Mouse (Mus musculus) CD4-positive, CD25-positive, alpha-beta regulatory T cell, adult 4 months (primary cell): ENCODE results near the gene Gm11060. TPM values are rescaled to one million over a fixed set of nuclear protein-coding genes. Genes with fewer than 3 reads are reported as not detected.

Experiments
- ATAC-seq: one replicate; pipeline ENCODE4 v1.8.0; 2017
- polyA plus RNA-seq, 2 experiments: library from polyadenylated mRNA; unstranded; fragments of 100-300 nt; shearing (Covaris generic); gene quantifications; one replicate each; pipeline ENCODE4 v1.2.1; 2017

Gm11060 gene
- polyA plus RNA-seq, 2 experiments from 2014 or later: not detected

DNA sequence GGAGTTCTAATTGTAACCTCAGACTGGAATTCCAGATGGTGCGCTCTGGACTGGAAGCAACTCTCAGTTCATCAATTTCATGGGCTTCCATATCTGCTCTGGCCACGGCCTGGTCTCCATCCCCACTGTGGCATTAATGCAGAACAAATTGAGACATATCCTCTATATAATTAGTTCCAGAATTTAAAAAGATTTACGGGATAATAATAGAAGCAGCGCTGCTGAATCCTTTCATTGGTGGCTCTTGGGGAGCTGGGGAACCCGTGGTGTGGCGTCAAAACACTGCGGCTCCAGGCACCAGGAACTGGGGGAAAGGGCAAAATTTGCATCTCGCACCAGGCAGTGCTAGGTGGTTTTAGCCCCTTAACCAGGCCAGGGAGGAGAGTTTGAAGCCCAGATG, 30.4 kb downstream of the Gm11060 start:
- no peak for ATAC-seq

GRCm38 (mm10) chr2:105122886-105123285, 31.1 kb downstream of the Gm11060 start:
- no peak for ATAC-seq

- ATAC-seq: no peak
Measured at GRCm38 (mm10) chr2:105123431-105123830, 31.6 kb downstream of the Gm11060 start.

DNA sequence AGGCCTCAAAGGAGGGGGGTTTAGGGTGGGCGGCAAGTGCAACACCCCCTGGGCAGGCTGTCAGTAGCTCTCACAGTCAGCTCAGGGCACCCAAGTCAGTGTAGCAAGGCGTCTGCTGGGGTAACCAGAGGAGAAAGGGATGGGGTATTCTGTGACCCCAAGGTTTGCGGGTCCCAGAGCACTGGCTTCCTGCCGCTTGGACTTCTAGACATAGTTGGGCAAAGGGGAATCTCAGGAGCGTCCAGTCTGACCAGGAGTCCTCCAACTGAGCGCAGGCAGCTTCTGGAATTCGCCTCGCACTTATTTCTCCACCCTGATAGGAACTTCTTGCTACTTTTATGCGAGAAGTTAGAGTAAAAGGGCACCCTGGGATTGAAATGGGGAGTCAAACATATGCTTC, 32.1 kb downstream of the Gm11060 start:
- no peak for ATAC-seq

DNA sequence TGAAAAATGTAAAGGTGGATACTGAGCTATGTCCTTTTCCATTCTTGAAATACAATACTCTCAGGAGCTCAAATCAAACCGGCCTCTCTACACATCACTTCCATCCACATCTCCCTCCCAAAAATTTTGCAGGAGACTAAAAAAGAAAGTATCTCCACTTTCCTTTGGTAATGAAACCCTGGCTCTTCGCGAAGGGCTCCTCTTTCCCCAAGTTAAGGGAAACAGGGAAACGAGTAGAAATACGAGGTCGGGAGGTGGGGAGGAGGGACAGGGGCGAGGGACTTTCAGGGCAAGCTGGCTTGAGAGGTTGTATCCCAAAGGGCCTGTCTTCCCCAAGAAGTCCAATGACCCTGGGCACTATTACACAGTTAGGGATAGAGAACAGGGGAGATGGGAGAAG, 32.6 kb downstream of the Gm11060 start:
- no peak for ATAC-seq

- ATAC-seq: no peak
Measured at GRCm38 (mm10) chr2:105125205-105125604, 33.4 kb downstream of the Gm11060 start.

- ATAC-seq: no peak
Measured at GRCm38 (mm10) chr2:105125641-105126040, 33.8 kb downstream of the Gm11060 start.

GRCm38 (mm10) chr2:105126279-105126678, 34.5 kb downstream of the Gm11060 start, which contains the start of gene Wt1:
Gene Wt1 (plus strand): TSS chr2:105126529.
- ATAC-seq: no peak

DNA sequence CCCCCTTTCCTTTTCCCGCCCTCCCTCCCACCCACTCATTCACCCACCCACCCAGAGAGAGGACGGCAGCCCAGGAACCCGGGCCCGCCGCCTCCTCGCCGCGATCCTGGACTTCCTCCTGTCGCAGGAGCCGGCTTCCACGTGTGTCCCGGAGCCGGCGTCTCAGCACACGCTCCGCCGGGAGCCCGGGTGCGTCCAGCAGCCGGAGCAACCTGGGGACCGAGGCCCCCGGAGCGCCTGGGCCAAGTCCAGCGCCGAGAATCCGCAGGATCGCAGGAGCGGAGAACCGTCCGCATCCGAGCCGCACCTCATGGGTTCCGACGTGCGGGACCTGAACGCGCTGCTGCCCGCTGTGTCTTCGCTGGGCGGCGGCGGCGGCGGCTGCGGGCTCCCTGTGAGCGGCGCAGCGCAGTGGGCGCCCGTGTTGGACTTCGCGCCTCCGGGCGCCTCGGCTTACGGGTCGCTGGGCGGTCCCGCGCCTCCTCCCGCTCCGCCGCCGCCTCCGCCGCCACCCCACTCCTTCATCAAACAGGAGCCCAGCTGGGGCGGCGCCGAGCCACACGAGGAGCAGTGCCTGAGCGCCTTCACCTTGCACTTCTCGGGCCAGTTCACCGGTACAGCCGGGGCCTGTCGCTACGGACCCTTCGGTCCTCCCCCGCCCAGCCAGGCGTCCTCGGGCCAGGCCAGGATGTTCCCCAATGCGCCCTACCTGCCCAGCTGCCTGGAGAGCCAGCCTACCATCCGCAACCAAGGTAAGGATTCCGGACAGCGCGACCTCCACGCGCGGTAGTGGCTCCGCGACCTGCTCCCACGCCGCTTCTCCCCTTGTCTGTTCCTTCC, 35.1 kb downstream of the Gm11060 start:
- ATAC-seq: no peak

DNA sequence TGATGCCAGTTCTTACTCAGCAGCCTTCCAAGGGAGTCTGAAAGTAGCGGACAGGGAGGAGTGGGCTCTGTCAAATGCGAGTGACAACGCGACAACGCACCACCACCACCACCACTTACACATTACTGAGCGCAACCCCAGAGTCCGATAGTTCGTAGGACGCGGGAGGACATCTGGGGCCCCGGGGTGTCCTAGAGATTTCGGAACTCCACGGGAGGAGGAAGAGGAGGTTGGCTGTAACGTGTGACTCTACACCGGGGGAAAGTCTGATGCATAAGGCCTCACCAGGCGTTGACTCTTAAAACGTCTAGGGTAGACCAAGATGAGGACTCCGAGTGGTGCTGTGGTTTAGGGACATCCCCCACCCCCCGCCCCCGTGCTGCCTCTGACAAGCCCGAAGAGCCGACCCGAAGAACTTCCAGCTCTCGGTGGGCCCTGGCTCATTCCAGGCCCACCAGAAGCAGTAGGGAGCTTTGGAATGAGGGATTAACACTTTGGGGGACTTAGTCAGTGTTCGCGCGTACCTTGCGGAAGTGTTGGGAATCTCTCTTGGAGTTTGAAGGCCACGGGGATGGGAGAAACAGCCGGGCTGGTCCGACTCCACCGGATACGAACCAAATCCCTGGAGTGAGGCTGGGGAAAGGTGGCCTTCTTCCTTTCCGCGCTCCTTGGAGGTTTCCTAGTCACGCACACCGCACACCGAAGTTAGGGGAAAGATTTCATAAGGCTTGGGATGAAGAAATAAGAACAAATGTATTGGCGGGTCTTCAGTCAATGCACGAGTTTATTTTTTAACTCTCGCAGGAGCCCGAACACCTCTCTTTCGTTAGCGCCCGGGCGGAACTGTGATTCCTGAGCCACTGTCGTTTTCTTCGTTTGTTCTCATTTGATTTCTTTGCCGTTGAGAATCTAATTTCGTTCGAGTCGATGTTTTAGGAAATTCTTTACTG, 36.0 kb downstream of the Gm11060 start:
- ATAC-seq: no peak

GRCm38 (mm10) chr2:105128564-105128963, 36.7 kb downstream of the Gm11060 start:
- ATAC-seq: no peak

DNA sequence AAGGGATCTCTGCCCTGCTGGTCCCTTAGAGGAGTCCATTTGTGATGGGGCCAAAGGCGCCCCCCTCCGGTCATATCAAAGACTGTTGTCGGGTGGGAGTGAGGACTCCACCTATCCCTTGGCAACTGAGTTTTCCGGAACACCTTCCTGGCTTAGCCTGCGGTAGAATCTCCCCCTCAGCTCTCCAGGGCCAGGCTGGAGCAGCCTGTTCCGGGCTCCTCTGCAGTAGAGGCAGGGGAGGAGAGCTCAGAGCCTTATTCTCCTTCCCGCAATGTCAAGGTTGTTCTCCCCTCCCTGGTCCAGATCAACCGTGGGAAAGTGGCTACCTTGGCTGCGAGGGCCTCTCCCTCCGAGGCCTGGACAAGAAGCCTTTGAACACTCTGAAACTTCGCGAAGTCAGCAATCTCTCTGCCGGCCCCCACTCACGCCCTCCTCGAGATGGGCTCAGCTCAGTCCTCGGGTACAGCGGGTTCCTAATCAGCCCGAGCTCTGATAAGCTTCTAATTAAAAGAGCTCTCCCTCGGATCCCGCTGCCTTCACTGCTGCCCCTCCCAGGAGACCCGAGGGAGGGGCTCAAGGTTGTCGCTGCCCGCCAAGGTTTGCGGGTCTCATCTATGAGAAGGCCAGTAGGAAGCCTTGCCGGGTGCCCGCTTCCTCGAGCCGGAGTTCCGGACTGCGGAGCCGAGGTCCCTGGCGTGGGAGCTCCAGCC, 38.7 kb downstream of the Gm11060 start:
- ATAC-seq: no peak

- no peak for ATAC-seq
Measured at GRCm38 (mm10) chr2:105131061-105131810, 39.4 kb downstream of the Gm11060 start.

DNA sequence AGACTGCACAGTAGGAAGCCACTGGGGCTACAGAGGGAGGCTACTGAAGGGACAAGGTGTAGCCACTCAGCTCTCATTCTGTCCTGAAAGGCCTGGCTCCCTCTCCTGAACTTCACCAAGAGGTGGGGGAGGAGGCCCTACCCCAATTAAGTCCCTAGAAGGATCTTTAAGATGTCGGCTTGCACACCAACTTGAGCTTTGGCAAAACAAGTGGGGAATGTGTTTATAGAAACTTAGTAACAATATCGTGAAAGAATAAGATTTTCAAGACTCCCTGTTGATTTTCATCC, 39.9 kb downstream of the Gm11060 start:
- ATAC-seq: no peak

GRCm38 (mm10) chr2:105132300-105132699, 40.5 kb downstream of the Gm11060 start:
- no peak for ATAC-seq

- ATAC-seq: no peak
Measured at GRCm38 (mm10) chr2:105132933-105133795, 41.3 kb downstream of the Gm11060 start.

GRCm38 (mm10) chr2:105134296-105134695, 42.5 kb downstream of the Gm11060 start:
- no peak for ATAC-seq

DNA sequence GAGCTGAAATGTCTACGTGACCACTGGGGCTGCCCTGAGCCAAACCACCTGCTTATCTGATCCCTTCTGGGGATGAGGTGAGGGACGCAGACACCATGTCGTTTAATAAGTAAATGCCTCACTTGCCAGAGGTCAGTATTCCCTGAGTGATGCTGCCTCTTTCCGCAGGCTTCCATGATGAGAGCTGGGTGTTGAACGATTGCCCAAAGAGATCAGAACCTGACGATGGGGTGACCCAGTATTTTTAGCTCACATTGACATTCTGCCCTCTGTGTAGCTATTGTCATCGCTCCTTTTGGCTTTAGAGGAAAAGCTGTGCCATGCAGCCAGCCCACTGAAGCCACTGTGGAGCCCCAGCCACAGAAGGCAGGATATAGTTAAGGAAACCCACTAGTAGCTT, 47.7 kb downstream of the Gm11060 start:
- ATAC-seq: no peak

DNA sequence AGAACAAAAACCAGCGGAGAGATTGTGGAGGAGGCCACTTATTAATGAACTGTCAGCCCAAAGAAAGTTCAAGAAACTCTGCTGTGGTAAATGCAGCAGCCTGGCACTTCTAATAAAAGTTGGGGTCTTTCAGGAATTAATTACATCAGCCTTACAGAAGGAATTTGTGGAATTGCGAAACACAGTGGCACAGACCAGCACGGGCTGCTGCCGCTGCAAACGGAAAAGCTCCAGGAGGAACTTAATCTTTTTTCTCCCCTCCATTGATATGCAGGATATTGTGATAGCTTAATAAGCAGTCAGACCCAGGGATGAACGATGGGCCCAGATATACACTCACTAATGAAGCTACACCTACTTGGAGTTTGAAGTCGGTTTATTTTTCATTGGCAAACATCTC, 49.6 kb downstream of the Gm11060 start:
- ATAC-seq: no peak
